Mouse (Mus musculus) intestine, embryonic 14.5 days (tissue): ENCODE results near the gene Ctsa. TPM values are rescaled to one million over a fixed set of nuclear protein-coding genes. Genes with fewer than 3 reads are reported as not detected.
"Not testable (repeated sequence)": the region's sequence is repeated elsewhere in the genome, so short reads cannot be mapped to it uniquely, and the experiment has no call there.

Experiments
- ATAC-seq: fragments of 200-750 bp; cut with Nextera tagmentation; replicated peaks from 2 replicates; pipeline ENCODE4 v1.8.0; 2017; ENCODE audit warnings: low read depth, moderate number of reproducible peaks, moderate TSS enrichment, moderate library complexity; ENCODE audit not compliant: low FRiP score, low TSS enrichment
- DNase-seq: peaks from one replicate; pipeline ENCODE4 v3.0.0-alpha.2; 2018; ENCODE audit warnings: low spot score
- H3K27ac ChIP-seq: fragments of 300-500 bp; sonication (generic); 2 replicates; pipeline ENCODE4 v1.5.1; 2014; ENCODE audit warnings: low read depth, mild to moderate bottlenecking, control low read depth
- H3K27me3 ChIP-seq: fragments of 300-500 bp; sonication (generic); replicated peaks from 2 replicates; pipeline ENCODE4 v1.6.1; 2014; ENCODE audit warnings: low read length, control low read depth; ENCODE audit not compliant: control insufficient read depth, insufficient read depth
- H3K36me3 ChIP-seq: fragments of 300-500 bp; sonication (generic); 2 replicates; pipeline ENCODE4 v1.6.1; 2014; ENCODE audit warnings: low read length, control low read depth; ENCODE audit not compliant: control insufficient read depth, insufficient read depth
- H3K4me1 ChIP-seq: fragments of 300-500 bp; sonication (generic); replicated peaks from 2 replicates; pipeline ENCODE4 v1.6.1; 2014; ENCODE audit warnings: low read length, control low read depth, mixed read lengths; ENCODE audit not compliant: control insufficient read depth, insufficient read depth
- H3K4me2 ChIP-seq: fragments of 300-500 bp; sonication (generic); 2 replicates; pipeline ENCODE4 v1.6.1; 2014; ENCODE audit warnings: low read length
- H3K4me3 ChIP-seq: fragments of 300-500 bp; sonication (generic); 2 replicates; pipeline ENCODE4 v1.5.1; 2014; ENCODE audit warnings: low read depth, low read length, control low read depth, mixed read lengths
- H3K9ac ChIP-seq: fragments of 300-500 bp; sonication (generic); 2 replicates; pipeline ENCODE4 v1.6.1; 2014; ENCODE audit warnings: mild to moderate bottlenecking, low read length
- H3K9me3 ChIP-seq: fragments of 300-500 bp; sonication (generic); 2 replicates; pipeline ENCODE4 v1.6.1; 2016; ENCODE audit warnings: low read length, control low read depth; ENCODE audit not compliant: control insufficient read depth
- WGBS: fragments of 180-500 bp; shearing (Covaris S2); extraction: QIAGEN DNeasy Blood & Tissue Kit; methylation state at CpG from one replicate; pipeline ENCODE4 v1.1.7; 2014; 5-methylcytosine and 5-hydroxymethylcytosine counted together
- polyA plus RNA-seq: library from polyadenylated mRNA; unstranded; fragments of >200 nt; fragmentation: Nextera tagmentation; extraction: Ambion mirVana; gene quantifications from 2 replicates; pipeline ENCODE4 v1.2.1, GENCODE M21; 2014

Ctsa gene
- polyA plus RNA-seq, 1 experiment from 2014 or later = 155 TPM

DNA sequence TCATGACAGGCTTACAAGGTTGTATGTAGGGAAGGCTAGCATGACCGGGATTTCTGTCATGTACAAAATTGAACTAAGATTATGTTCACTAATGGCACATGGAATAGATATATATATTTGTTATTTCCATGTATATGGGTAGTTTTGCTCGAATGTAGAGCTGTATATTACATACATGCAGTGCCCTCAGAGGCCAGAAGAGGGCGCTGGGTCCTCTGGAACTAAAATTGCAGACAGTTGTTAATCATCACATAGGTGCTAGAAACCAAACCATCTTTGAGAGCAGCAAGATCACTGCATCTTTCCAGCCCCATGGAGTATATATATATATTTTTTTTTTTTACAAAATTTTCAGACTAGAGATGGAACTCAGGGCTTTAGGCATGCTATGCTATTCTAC lies 13.1 kb downstream of the Ctsa start:
- Histone ChIP-seq H3K4me1 (no peaks in the 10 kb centered on the region), H3K36me3 (no peaks in the 10 kb centered on the region), H3K9ac (no peak overlapping the region), H3K27ac (no peak overlapping the region), H3K4me3 (no peak overlapping the region), H3K27me3 (no peaks in the 10 kb centered on the region), H3K4me2 (no peak overlapping the region), H3K9me3 (no peaks in the 10 kb centered on the region)
- DNase-seq = no peak
- ATAC-seq = no peak
- 55% methylated on average over 3 of the region's 3 CpGs for WGBS

DNA sequence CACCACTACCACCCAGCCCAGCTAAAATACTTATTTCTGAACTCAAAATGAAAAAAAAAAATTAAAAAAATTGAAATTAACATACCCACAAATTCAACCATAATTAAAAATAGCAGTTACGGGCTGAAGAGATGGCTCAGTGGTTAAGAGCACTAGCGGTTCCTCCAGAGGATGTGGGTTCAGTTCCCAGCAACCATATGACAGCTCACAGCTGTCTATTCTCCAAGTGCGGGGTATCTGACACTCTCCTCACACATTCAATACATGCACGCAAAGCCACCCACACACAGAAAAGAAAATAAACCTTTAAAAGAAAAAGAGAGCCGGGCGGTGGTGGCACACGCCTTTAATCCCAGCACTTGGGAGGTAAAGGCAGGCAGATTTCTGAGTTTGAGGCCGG lies 17.4 kb downstream of the Ctsa start:
- Histone ChIP-seq H3K36me3 (no peaks in the 10 kb centered on the region), H3K9ac (no peak overlapping the region), H3K27me3 (no peaks in the 10 kb centered on the region; the same call in 1 of the 2 replicates), H3K27ac (no peak overlapping the region), H3K4me1 (no peaks in the 10 kb centered on the region), H3K4me2 (no peak overlapping the region), H3K4me3 (no peak overlapping the region), H3K9me3 (no peaks in the 10 kb centered on the region)
- WGBS = 77% methylated on average over 8 of the region's 8 CpGs
- ATAC-seq (no peak), DNase-seq (no peak)

DNA sequence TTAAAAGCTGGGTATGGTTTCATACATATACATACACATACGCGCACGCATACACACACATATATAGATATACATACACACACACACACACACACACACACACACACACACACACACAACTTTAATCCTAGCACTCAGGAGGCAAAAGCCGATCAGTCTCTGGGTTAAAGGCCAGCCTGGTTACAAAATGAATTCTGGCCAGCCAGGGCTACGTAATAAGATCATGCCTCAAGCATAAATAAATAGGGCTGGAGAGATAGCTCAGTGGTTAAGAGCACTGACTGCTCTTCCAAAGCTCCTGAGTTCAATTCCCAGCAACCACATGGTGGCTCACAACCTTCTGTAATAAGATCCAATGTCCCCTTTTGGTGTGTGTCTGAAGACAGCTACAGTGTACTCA lies 22.9 kb downstream of the Ctsa start:
- H3K4me2 ChIP-seq, DNase-seq, ATAC-seq, H3K36me3 ChIP-seq, H3K4me3 ChIP-seq, H3K27ac ChIP-seq, H3K9ac ChIP-seq, H3K9me3 ChIP-seq: not testable (repeated sequence)
- H3K4me1 ChIP-seq = peaks cover 19% of the 10 kb centered on the region; the same call in 1 of the 2 replicates
- 85% methylated on average over 5 of the region's 5 CpGs for WGBS
- peaks cover 33% of the 10 kb centered on the region for H3K27me3 ChIP-seq

DNA sequence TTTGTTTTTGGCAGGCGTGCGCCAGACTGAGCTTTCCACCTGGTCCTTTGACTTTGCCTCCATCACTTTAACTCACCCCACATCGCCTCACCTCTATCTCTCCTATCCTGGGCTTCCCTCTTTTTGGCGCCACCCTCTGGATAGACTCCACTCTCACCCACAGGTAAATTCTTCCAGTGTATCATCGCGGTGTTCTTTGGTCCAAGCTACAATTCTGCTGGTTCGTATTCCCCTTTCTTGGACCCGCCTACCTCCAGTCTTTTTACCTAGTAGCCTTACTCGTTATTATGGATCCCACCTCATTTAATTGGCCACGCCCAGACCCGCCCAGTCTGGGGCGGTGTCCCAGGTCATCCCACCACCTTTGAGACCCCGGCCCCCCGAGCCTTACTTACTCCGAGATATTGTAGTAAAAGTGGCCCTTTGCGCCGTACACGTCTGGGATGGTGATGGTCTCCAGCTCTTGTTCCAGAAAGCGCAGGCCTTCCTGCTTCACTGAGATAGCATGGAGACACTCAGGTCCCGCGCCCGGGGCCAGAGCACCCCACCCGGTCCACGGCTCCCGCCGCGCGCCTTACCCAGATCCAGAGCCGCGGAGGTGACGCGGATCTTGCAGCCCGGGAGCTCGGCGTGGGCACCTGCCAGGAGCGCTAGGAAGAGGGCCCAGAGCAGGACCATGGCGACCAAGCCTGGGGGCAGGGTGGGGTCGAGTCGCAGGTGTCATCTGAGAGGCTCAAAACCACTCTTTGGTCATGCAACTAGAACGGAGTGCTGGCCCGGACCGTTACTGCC lies 23.8 kb downstream of the Ctsa start:
- H3K27me3 ChIP-seq = peaks cover 33% of the 10 kb centered on the region
- H3K9ac ChIP-seq = peak overlapping the region; percentile 12; the same call in 1 of the 2 replicates
- WGBS = 2% methylated on average over 42 of the region's 42 CpGs
- H3K4me1 ChIP-seq = peaks cover 20% of the 10 kb centered on the region; the same call in 1 of the 2 replicates
- H3K9me3 ChIP-seq = no peaks in the 10 kb centered on the region
- H3K27ac ChIP-seq = no peak overlapping the region
- H3K4me3 ChIP-seq = peak overlapping the region; percentile 58
- peak; percentile 29; the same call in 1 of the 2 replicates for ATAC-seq
- H3K4me2 ChIP-seq = peak overlapping the region; percentile 96
- H3K36me3 ChIP-seq = no peaks in the 10 kb centered on the region
- no peak for DNase-seq

DNA sequence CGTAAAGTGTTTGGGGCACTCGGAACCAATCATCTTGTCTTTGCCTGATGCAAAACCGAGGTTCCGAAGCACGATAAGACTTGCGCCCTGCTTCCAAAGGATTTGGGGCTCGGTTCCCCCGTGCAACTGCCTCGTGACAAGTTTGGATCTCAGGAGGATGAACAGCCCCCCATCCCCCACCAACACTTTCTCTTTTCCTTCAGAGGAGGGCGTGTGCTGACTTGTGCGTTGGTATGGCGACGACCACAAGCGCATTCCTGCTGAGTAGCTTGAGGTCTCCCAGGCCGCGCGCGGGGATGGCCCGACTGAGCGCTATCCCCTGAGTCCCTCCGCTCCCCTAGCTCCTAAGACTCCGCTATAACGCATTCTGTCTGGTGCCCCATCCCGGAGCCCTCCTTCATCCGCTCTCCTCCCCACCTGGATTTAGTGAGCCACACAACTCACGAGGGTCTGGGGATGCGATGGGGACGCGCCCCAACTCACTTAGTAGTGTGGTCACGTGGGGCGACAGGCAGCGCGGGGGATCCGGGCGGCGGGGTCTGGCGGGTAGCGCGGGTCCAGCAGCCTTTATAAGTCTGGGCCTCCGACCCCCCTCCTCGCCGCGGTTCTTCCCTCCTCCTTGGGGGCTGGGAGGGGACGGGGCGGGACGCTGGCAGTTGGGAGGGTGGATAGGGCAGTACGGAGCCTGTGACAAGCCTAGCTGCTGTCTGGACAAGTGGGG lies 24.6 kb downstream of the Ctsa start, which contains the start of gene Pltp:
Gene Pltp, minus strand, starts transcription at position 611 of the 721 bp plus-strand sequence.
- Histone ChIP-seq H3K4me3 (peak within 1 kb of the TSS; percentile 58), H3K9ac (peak within 1 kb of the TSS; percentile 48), H3K36me3 (no peaks in the 10 kb centered on the region), H3K4me2 (peak within 1 kb of the TSS; percentile 96), H3K9me3 (no peaks in the 10 kb centered on the region), H3K4me1 (peaks cover 27% of the 10 kb centered on the region; the same call in 1 of the 2 replicates), H3K27ac (no peak within 1 kb of the TSS; the same call in 1 of the 2 replicates), H3K27me3 (peaks cover 33% of the 10 kb centered on the region)
- ATAC-seq (peak; percentile 70), DNase-seq (peak; percentile 77)
- WGBS = under 1% methylated on average over 47 of the region's 47 CpGs

DNA sequence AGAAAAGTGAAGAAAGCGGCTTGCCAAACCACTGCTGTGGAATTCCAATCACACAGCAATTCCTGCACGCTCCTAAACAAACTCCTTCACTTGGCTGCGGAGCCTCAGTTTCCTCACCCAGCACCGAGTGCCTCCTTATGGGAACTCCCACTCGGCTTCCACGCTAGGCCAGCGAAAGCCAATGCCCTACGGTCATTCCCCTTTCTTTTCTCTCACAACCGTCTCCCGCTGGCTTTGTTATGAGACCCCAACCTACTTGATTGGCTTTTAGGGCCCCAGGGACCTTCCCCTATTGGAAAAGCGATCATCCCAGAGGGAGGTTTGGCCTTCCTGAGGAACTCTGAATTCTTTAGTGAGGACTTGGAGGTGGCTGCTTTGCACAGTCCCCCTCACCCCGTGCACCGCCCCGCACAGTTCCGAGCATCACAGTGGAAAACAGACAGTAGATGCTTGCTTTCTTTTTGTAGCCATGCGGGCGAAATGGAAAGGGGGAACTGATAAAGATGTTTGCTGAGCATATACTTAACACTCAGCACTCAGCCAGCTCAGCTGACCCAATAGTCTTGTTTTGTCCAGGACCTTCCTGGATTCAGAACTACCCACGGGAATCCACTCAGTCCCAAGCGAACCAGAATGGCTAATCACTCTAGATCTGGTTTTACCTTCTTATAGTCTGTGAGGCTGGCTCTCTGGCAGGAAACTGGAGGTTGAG lies 25.3 kb downstream of the Ctsa start:
- Histone ChIP-seq H3K4me2 (peak overlapping the region; percentile 96), H3K27ac (no peak overlapping the region), H3K9me3 (no peaks in the 10 kb centered on the region), H3K4me1 (peaks cover 31% of the 10 kb centered on the region; the same call in 1 of the 2 replicates), H3K9ac (peak overlapping the region; percentile 48), H3K27me3 (peaks cover 33% of the 10 kb centered on the region), H3K4me3 (peak overlapping the region; percentile 58), H3K36me3 (no peaks in the 10 kb centered on the region)
- no peak for ATAC-seq
- no peak for DNase-seq
- WGBS = 10% methylated on average over 19 of the region's 19 CpGs

DNA sequence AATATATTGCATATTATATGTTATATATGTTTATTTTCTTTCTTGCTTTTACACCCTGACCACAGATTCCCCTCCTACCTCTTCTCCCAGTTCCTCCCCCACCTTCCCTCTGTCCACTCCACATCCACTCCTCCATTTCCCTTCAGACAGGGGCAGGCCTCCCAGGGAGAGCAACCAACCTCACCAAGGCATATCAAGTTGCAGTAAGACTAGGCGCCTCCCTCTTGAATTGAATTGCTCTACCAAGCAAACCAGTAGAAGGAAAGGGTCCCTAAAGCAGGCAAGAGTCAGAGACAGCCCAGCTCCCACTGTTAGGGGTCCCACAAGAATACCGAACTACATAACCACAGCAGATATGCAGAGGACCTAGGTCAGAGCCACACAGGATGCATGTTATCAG lies 26.5 kb downstream of the Ctsa start:
- Histone ChIP-seq H3K4me1 (peaks cover 31% of the 10 kb centered on the region; the same call in 1 of the 2 replicates), H3K4me2 (no peak overlapping the region), H3K9ac (no peak overlapping the region), H3K27ac (no peak overlapping the region), H3K4me3 (no peak overlapping the region), H3K36me3 (no peaks in the 10 kb centered on the region), H3K27me3 (peaks cover 33% of the 10 kb centered on the region), H3K9me3 (no peaks in the 10 kb centered on the region)
- ATAC-seq (no peak), DNase-seq (no peak)
- 47% methylated on average over 2 of the region's 2 CpGs for WGBS

DNA sequence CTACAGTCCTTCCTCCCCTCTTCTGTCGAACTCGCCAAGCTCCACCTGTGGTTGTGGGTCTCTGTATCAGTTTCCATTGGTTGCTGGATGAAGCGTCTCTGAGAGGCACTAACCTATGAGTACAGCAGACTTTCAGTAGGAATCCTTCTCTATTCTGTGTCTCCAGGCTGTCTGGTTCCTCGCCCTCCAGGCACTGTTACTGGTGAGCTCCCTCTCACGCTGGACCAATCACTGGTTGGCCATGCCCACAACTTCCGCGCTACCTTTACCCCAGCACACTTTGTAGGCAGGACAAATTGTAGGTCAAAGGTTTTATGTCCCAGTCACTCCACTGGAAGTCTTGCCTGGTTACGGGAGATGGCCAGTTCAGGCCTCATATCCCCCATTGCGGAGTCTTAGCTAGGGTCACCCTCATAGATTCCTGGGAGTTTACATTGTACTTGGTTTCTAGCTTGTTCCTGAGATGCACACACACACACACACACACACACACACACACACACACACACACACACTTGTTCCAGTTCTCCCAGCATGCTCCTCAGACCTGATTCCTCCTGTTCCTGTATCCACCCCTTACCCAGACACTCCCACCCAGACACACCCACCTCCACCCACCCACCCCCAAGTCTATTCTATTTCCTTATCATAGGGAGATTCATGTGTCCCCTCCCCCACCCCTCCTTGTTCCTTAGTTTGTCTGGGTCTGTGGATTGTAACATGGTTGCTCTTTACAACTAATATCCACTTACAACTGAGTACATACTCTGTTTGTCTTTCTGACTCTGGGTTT lies 27.2 kb downstream of the Ctsa start:
- Histone ChIP-seq H3K4me1 (peaks cover 31% of the 10 kb centered on the region; the same call in 1 of the 2 replicates), H3K36me3 (no peaks in the 10 kb centered on the region), H3K27ac (no peak overlapping the region), H3K9me3 (no peaks in the 10 kb centered on the region), H3K27me3 (peaks cover 33% of the 10 kb centered on the region), H3K4me3 (no peak overlapping the region), H3K4me2 (no peak overlapping the region), H3K9ac (no peak overlapping the region)
- 55% methylated on average over 9 of the region's 9 CpGs for whole genome bisulfite sequencing
- ATAC-seq = no peak
- no peak for DNase-seq
